Mouse (Mus musculus) erythroblast, embryonic 14.5 days (primary cell): Measurements from ENCODE around the gene Gm28048.

Source experiments
- GATA1 ChIP-seq: IDR thresholded peaks from 2 replicates; pipeline ENCODE4 v1.6.1; 2012; ENCODE audit warnings: low read length, inconsistent platforms, mixed read lengths
- TAL1 ChIP-seq: IDR thresholded peaks from 3 replicates; pipeline ENCODE4 v1.6.1; 2012; ENCODE audit warnings: low read length, inconsistent platforms, mixed read lengths

DNA sequence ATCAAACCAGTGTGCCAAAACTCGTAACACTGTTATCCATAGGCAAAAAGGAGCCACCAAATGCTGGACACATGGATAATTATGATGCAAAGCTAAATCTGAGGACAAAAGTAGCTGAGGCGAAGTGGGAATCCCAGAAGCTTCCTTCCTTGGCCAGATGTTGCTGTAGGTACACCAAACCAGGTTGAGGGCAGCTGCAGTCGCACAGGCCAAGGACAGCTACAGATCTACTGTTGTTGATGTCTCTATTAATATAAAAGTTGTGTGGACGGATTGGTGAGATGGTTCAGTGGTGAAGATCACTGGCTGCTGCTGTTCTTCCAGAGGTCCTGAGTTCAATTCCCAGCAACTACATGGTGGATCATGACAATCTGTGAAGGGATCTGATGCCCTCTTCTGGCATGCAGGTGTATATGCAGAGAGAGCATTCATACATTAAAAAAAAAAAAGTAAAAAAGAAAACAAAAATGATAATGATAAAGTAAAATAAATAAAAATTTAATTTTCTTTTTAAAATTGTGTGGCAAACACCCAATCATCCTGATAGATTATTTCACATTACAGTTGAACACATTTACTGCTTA is 24.0 kb downstream of the Gm28048 start:
- TF ChIP-seq TAL1 (no peak), GATA1 (no peak)
